Mouse (Mus musculus): ENCODE measurements around the gene Scarb2. TPM values are rescaled to one million over a fixed set of nuclear protein-coding genes. Genes with fewer than 3 reads are reported as not detected.

Scarb2 gene
- polyA plus RNA-seq, 1 experiment from 2014 or later = 7.0 TPM

DNA sequence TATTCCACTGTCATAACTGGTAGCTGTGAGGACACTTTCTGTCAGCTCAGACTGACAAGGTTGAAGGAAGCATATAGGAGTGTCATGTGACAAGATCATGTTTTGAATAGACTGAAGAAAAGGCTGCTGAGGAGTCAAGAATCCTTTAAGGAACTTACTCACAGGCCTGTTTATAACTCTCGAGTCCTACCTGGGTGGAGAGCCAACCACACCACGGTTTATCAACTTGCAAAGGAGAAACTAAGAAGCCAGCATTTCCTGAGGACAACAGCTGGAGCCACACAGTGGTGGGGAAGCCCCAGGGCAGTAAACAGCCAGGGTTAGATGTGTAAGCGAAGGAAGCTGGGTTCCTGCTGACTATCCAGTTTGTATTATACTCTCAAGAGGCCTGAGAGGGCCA is 7.3 kb downstream of the Scarb2 start:
- no peak for DNase-seq (ENCODE audit: low spot score)
- H3K27ac ChIP-seq (replicated peaks; ENCODE audit: low read depth, low read length) = no peak overlapping the region
- H3K4me2 ChIP-seq (ENCODE audit: low read depth, severe bottlenecking) = no peak overlapping the region
- H3K4me3 ChIP-seq (ENCODE audit: low read depth, low read length) = no peak overlapping the region
- H3K36me3 ChIP-seq (ENCODE audit: control insufficient read depth, insufficient read depth, low read length) = no peaks in the 10 kb centered on the region
- no peaks in the 10 kb centered on the region for H3K9me3 ChIP-seq (ENCODE audit: control insufficient read depth, low read length)
- no peak overlapping the region for H3K9ac ChIP-seq (ENCODE audit: low read length)
- peaks cover 4% of the 10 kb centered on the region; the same call in 1 of the 2 replicates for H3K4me1 ChIP-seq (ENCODE audit: control insufficient read depth, insufficient read depth, low read length)
- H3K27me3 ChIP-seq (ENCODE audit: control insufficient read depth, insufficient read depth, low read length) = no peaks in the 10 kb centered on the region
- no peak for ATAC-seq (ENCODE audit: insufficient number of reproducible peaks, low FRiP score, low TSS enrichment, low read depth)
- 59% methylated on average over 3 of the region's 3 CpGs for WGBS

GRCm38 (mm10) chr5:92498661-92499060 is 8.0 kb downstream of the Scarb2 start:
- H3K27ac ChIP-seq (replicated peaks; ENCODE audit: low read depth, low read length) = no peak overlapping the region
- WGBS = 13% methylated on average over 5 of the region's 5 CpGs
- DNase-seq (ENCODE audit: low spot score) (no peak), ATAC-seq (ENCODE audit: insufficient number of reproducible peaks, low FRiP score, low TSS enrichment, low read depth) (no peak)
- H3K4me1 ChIP-seq (ENCODE audit: control insufficient read depth, insufficient read depth, low read length) = peaks cover 2% of the 10 kb centered on the region; the same call in 1 of the 2 replicates
- H3K36me3 ChIP-seq (ENCODE audit: control insufficient read depth, insufficient read depth, low read length) = no peaks in the 10 kb centered on the region
- H3K27me3 ChIP-seq (ENCODE audit: control insufficient read depth, insufficient read depth, low read length) = no peaks in the 10 kb centered on the region
- no peaks in the 10 kb centered on the region for H3K9me3 ChIP-seq (ENCODE audit: control insufficient read depth, low read length)
- H3K9ac ChIP-seq (ENCODE audit: low read length) = no peak overlapping the region
- no peak overlapping the region for H3K4me3 ChIP-seq (ENCODE audit: low read depth, low read length)
- H3K4me2 ChIP-seq (ENCODE audit: low read depth, severe bottlenecking) = no peak overlapping the region

- H3K4me1 ChIP-seq (ENCODE audit: control insufficient read depth, insufficient read depth, low read length) = peaks cover 2% of the 10 kb centered on the region; the same call in 1 of the 2 replicates
- H3K36me3 ChIP-seq (ENCODE audit: control insufficient read depth, insufficient read depth, low read length) = no peaks in the 10 kb centered on the region
- no peak overlapping the region for H3K4me3 ChIP-seq (ENCODE audit: low read depth, low read length)
- no peak overlapping the region for H3K27ac ChIP-seq (replicated peaks; ENCODE audit: low read depth, low read length)
- WGBS = 71% methylated on average over 3 of the region's 3 CpGs
- DNase-seq (ENCODE audit: low spot score) (no peak), ATAC-seq (ENCODE audit: insufficient number of reproducible peaks, low FRiP score, low TSS enrichment, low read depth) (no peak)
- no peaks in the 10 kb centered on the region for H3K9me3 ChIP-seq (ENCODE audit: control insufficient read depth, low read length)
- no peak overlapping the region for H3K9ac ChIP-seq (ENCODE audit: low read length)
- H3K4me2 ChIP-seq (ENCODE audit: low read depth, severe bottlenecking) = no peak overlapping the region
- no peaks in the 10 kb centered on the region for H3K27me3 ChIP-seq (ENCODE audit: control insufficient read depth, insufficient read depth, low read length)
These were observed 8.4 kb downstream of the Scarb2 start for GRCm38 (mm10) chr5:92498225-92498624.

- WGBS = 78% methylated on average over 7 of the region's 7 CpGs
- no peak overlapping the region for H3K9ac ChIP-seq (ENCODE audit: low read length)
- DNase-seq (ENCODE audit: low spot score) = no peak
- no peak overlapping the region for H3K4me3 ChIP-seq (ENCODE audit: low read depth, low read length)
- ATAC-seq (ENCODE audit: insufficient number of reproducible peaks, low FRiP score, low TSS enrichment, low read depth) = no peak
- H3K9me3 ChIP-seq (ENCODE audit: control insufficient read depth, low read length) = no peaks in the 10 kb centered on the region
- no peak overlapping the region for H3K27ac ChIP-seq (replicated peaks; ENCODE audit: low read depth, low read length)
- no peaks in the 10 kb centered on the region for H3K27me3 ChIP-seq (ENCODE audit: control insufficient read depth, insufficient read depth, low read length)
- H3K36me3 ChIP-seq (ENCODE audit: control insufficient read depth, insufficient read depth, low read length) = no peaks in the 10 kb centered on the region
- H3K4me1 ChIP-seq (ENCODE audit: control insufficient read depth, insufficient read depth, low read length) = peaks cover 2% of the 10 kb centered on the region; the same call in 1 of the 2 replicates
- H3K4me2 ChIP-seq (ENCODE audit: low read depth, severe bottlenecking) = no peak overlapping the region
These were observed 10.7 kb downstream of the Scarb2 start for GRCm38 (mm10) chr5:92495771-92496409.

GRCm38 (mm10) chr5:92495291-92495690 is 11.3 kb downstream of the Scarb2 start:
- ATAC-seq (ENCODE audit: insufficient number of reproducible peaks, low FRiP score, low TSS enrichment, low read depth) (no peak), DNase-seq (ENCODE audit: low spot score) (no peak)
- Histone ChIP-seq H3K4me1 (ENCODE audit: control insufficient read depth, insufficient read depth, low read length) (peaks cover 2% of the 10 kb centered on the region; the same call in 1 of the 2 replicates), H3K9me3 (ENCODE audit: control insufficient read depth, low read length) (no peaks in the 10 kb centered on the region), H3K27ac (replicated peaks; ENCODE audit: low read depth, low read length) (no peak overlapping the region), H3K4me2 (ENCODE audit: low read depth, severe bottlenecking) (no peak overlapping the region), H3K27me3 (ENCODE audit: control insufficient read depth, insufficient read depth, low read length) (no peaks in the 10 kb centered on the region), H3K9ac (ENCODE audit: low read length) (no peak overlapping the region), H3K4me3 (ENCODE audit: low read depth, low read length) (no peak overlapping the region), H3K36me3 (ENCODE audit: control insufficient read depth, insufficient read depth, low read length) (no peaks in the 10 kb centered on the region)
- WGBS = 40% methylated on average over 4 of the region's 4 CpGs

DNA sequence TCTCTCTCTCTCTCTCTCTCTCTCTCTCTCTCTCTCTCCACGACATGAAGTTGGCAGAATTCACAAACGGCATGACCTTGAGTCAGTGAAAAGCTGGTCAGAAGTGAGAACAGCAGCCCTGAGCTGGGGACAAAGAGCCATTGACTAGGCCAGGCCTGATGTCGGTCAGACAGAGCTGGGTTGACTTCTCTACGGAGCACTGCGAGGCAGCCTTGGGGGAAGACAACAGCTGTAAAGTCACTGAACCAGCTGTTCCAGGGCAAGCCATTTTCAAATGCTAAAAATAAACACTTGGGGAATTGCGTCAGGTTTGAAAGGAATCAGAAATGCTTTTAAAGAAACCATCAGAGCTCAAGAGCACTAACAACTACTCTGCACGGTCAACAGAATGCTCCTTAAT is 13.2 kb downstream of the Scarb2 start:
- ATAC-seq (ENCODE audit: insufficient number of reproducible peaks, low FRiP score, low TSS enrichment, low read depth) = peak; percentile 59; the same call in 1 of the 2 replicates
- Histone ChIP-seq H3K9ac (ENCODE audit: low read length) (no peak overlapping the region), H3K9me3 (ENCODE audit: control insufficient read depth, low read length) (no peaks in the 10 kb centered on the region), H3K36me3 (ENCODE audit: control insufficient read depth, insufficient read depth, low read length) (no peaks in the 10 kb centered on the region), H3K4me3 (ENCODE audit: low read depth, low read length) (no peak overlapping the region), H3K27me3 (ENCODE audit: control insufficient read depth, insufficient read depth, low read length) (no peaks in the 10 kb centered on the region), H3K27ac (replicated peaks; ENCODE audit: low read depth, low read length) (no peak overlapping the region), H3K4me2 (ENCODE audit: low read depth, severe bottlenecking) (no peak overlapping the region), H3K4me1 (ENCODE audit: control insufficient read depth, insufficient read depth, low read length) (no peaks in the 10 kb centered on the region)
- DNase-seq (ENCODE audit: low spot score) = no peak
- WGBS = 63% methylated on average over 7 of the region's 7 CpGs

DNA sequence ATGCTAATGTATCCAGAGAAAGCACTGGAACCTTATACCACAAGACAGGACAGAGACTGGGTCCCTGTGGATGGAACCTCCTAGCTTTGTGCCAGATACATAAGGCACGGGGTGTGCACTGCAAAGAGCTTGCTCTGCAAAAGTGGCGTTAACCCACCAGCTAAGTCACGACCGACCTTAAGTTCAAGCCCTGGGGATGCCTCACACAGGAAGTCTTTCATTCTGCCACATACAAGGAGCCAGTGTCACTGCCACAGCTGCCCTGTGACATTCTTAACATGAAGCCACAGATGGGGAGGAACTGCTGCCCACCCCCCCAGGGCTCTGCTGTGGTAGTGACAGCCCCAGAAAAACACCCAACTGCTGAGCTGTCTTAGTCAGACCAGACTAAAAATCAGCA is 15.9 kb downstream of the Scarb2 start:
- 69% methylated on average over 4 of the region's 4 CpGs for WGBS
- Histone ChIP-seq H3K36me3 (ENCODE audit: control insufficient read depth, insufficient read depth, low read length) (no peaks in the 10 kb centered on the region), H3K4me1 (ENCODE audit: control insufficient read depth, insufficient read depth, low read length) (no peaks in the 10 kb centered on the region), H3K4me3 (ENCODE audit: low read depth, low read length) (no peak overlapping the region), H3K9ac (ENCODE audit: low read length) (no peak overlapping the region), H3K4me2 (ENCODE audit: low read depth, severe bottlenecking) (no peak overlapping the region), H3K27ac (replicated peaks; ENCODE audit: low read depth, low read length) (no peak overlapping the region), H3K27me3 (ENCODE audit: control insufficient read depth, insufficient read depth, low read length) (no peaks in the 10 kb centered on the region), H3K9me3 (ENCODE audit: control insufficient read depth, low read length) (no peaks in the 10 kb centered on the region)
- ATAC-seq (ENCODE audit: insufficient number of reproducible peaks, low FRiP score, low TSS enrichment, low read depth) (no peak), DNase-seq (ENCODE audit: low spot score) (no peak)

- Histone ChIP-seq H3K36me3 (ENCODE audit: control insufficient read depth, insufficient read depth, low read length) (no peaks in the 10 kb centered on the region), H3K4me2 (ENCODE audit: low read depth, severe bottlenecking) (no peak overlapping the region), H3K4me1 (ENCODE audit: control insufficient read depth, insufficient read depth, low read length) (no peaks in the 10 kb centered on the region), H3K27ac (replicated peaks; ENCODE audit: low read depth, low read length) (no peak overlapping the region), H3K9me3 (ENCODE audit: control insufficient read depth, low read length) (no peaks in the 10 kb centered on the region), H3K27me3 (ENCODE audit: control insufficient read depth, insufficient read depth, low read length) (no peaks in the 10 kb centered on the region), H3K4me3 (ENCODE audit: low read depth, low read length) (no peak overlapping the region), H3K9ac (ENCODE audit: low read length) (no peak overlapping the region)
- 81% methylated on average over 3 of the region's 3 CpGs for WGBS
- DNase-seq (ENCODE audit: low spot score) = no peak
- ATAC-seq (ENCODE audit: insufficient number of reproducible peaks, low FRiP score, low TSS enrichment, low read depth) = no peak
These were observed 16.3 kb downstream of the Scarb2 start for GRCm38 (mm10) chr5:92490304-92490703.

- ATAC-seq (ENCODE audit: insufficient number of reproducible peaks, low FRiP score, low TSS enrichment, low read depth) (no peak), DNase-seq (ENCODE audit: low spot score) (no peak)
- WGBS = 82% methylated on average over 4 of the region's 4 CpGs
- Histone ChIP-seq H3K9ac (ENCODE audit: low read length) (no peak overlapping the region), H3K4me1 (ENCODE audit: control insufficient read depth, insufficient read depth, low read length) (no peaks in the 10 kb centered on the region), H3K4me3 (ENCODE audit: low read depth, low read length) (no peak overlapping the region), H3K27ac (replicated peaks; ENCODE audit: low read depth, low read length) (no peak overlapping the region), H3K36me3 (ENCODE audit: control insufficient read depth, insufficient read depth, low read length) (no peaks in the 10 kb centered on the region), H3K4me2 (ENCODE audit: low read depth, severe bottlenecking) (no peak overlapping the region), H3K27me3 (ENCODE audit: control insufficient read depth, insufficient read depth, low read length) (no peaks in the 10 kb centered on the region), H3K9me3 (ENCODE audit: control insufficient read depth, low read length) (no peaks in the 10 kb centered on the region)
These were observed 17.1 kb downstream of the Scarb2 start for GRCm38 (mm10) chr5:92489503-92489902.

Measured in limb, embryonic 11.5 days (tissue).